Mouse (Mus musculus) naive thymus-derived CD4-positive, alpha-beta T cell, adult 2 months (primary cell): ENCODE data around the gene Phf12.
A peak's percentile ranks its signal among the peaks of the same experiment; 100 is the strongest.

Source experiments
- DNase-seq: peaks from one replicate; pipeline ENCODE4 v3.0.0-alpha.2; 2011; ENCODE audit warnings: low read depth

Phf12 gene

DNA sequence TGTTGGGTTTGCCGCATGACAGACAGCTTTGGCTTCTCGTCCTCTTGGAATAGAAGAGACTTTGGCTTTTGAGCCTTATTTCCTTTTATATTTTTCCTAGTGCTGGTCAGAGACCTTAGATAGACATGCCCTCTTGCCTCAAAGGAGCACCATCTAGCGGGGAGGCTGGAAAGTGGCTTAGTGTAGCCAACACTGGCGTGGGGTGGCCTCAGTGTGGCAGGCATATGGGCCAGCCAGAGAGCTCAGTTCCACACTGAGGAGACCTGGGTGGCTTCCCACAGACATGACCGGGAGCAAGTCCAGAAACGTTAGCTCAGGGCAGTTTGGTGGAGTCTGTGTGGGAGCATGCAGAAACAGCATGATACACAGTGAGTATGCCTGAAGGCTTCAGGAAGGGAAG lies 11.8 kb upstream of the Phf12 start:
- DNase-seq, result no peak

DNA sequence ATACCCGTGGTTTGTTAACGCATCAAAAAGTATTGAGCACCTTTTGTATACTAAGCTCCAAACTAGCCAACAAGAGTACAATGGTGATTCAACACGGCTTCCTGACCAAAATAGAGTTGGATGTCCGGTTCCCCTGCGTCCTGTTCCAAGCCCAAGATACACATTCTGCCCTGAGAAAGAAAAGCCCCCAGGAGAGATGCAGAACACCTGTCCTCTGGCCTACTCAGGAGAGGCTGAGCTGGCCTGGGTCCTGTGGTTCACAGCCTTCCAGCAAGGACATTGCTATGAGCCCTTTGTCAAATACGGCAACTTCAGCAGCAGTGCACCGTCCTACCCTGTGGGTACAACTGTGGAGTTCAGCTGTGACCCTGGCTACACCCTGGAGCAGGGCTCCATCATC lies 9.0 kb upstream of the Phf12 start:
- DNase-seq, result no peak

DNA sequence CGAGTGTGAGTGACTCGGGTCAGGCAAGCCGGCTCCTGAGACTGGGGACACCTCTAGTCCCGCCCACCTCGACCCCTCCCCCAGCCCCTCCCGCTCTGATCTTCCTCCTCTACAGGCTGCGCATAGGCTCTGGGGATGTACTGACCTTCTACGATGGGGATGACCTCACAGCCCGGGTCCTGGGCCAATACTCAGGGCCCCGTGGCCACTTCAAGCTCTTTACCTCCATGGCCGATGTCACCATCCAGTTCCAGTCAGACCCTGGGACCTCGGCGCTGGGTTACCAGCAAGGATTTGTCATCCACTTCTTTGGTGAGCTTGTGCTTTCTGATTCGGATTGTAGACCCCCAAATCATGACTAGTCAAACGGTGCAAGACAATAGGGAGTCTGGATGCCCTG lies 8.2 kb upstream of the Phf12 start:
- no peak for DNase-seq

DNA sequence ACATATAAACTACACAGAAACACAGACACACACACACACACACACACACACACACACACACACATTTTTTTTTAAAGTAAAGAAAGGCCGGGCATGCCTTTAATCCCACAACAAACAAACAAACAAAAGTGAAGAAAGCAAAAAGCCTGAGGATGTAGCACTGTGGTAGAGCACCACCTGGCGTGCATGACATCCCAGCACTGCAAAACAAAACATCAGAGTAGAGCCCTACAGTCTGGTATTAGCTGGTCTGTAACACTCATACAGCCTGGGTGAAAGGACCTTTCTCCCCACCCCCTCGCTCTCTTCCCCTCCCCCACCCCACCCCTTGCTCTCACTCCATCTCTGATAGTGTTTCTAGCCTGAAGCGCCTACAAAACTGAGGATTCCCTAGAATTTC lies 6.7 kb upstream of the Phf12 start:
- no peak for DNase-seq

DNA sequence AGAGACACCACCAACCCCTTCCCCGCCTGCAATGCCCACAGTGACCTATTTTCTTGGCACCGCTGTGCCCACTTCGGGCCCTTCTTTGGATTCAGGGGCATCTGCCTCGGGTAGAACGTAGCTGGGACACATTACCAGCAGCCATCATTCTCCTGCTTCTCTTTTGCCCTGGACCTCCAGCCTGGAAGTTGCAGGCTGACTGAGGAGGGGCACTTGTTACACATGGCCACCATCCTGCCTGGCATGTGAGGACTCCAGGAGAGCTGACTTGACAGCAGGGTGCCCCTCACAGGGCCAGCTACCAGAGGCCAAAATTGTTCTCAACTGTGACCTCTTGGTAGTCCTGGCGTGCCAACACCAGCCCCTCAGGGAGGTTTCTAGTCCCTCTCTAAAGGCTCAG lies 4.4 kb upstream of the Phf12 start:
- DNase-seq, result no peak

DNA sequence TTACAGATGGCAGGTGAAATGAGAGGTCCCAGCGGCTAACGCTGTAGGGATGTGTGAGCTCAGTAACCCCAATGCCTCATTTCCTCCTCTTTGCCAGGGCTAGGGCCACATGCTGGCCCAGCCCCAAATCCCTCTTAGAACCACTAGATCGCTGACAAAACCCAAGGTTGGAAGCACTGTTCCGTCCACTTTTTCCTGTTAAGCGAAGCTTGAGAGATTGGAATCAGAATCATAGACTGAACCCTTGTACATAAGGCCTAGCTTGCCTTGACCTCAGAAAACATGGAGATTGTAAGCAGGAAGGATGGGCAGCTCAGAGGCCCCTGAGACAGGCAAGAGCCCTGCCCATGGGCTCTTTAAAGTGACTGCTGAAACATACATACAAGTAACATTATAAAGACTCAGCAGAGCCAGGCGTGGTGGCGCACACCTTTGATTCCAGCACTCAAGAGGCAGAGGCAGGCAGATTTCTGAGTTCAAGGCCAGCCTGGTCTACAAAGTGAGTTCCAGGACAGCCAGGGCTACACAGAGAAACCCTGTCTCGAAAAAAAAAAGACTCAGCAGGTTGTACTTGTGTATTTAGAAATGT lies 3.2 kb upstream of the Phf12 start:
- DNase-seq, result no peak

DNA sequence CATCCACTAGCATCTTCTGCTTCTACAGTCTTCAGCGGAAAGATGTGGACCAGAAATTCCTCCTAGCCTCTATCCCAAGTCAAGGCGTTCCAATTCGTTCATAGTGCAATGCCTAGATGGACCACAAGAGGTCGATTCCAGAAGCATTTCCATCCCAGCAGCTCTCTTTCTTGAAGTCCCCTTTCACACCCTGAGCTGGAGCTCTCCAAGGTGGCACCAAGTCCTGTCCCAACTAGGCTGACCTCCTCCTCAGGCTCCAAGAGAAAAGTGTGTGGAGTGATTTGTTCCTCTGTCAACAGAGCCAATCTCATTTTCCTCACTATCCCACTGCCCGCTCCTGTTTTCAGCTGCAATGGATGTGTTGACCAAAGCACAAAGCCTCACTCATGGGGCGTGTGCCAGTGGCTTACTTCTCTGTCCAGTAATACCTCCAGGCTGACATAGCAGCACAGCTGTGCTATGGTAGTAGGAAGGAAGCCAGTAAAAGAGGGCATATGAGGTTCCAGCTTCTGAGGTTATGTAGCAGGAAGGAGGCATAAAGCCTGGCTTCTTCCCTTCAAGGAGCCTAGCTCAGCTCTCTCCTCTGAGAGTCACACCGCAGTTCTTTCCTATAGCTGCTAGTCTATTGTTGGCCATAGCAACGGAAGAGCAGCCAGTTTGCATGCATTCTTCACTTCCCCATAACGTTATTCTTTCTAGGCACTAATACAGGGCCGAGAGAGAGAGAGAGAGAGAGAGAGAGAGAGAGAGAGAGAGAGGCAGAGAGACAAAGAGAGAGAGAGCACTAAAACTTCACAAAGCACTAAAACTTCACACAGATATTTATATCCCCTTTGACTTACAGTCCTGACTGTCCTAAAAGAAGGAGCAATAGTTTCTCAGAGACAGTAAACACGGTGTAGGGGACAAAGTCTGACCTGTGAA lies 2.0 kb upstream of the Phf12 start:
- DNase-seq, result peak; percentile 64

DNA sequence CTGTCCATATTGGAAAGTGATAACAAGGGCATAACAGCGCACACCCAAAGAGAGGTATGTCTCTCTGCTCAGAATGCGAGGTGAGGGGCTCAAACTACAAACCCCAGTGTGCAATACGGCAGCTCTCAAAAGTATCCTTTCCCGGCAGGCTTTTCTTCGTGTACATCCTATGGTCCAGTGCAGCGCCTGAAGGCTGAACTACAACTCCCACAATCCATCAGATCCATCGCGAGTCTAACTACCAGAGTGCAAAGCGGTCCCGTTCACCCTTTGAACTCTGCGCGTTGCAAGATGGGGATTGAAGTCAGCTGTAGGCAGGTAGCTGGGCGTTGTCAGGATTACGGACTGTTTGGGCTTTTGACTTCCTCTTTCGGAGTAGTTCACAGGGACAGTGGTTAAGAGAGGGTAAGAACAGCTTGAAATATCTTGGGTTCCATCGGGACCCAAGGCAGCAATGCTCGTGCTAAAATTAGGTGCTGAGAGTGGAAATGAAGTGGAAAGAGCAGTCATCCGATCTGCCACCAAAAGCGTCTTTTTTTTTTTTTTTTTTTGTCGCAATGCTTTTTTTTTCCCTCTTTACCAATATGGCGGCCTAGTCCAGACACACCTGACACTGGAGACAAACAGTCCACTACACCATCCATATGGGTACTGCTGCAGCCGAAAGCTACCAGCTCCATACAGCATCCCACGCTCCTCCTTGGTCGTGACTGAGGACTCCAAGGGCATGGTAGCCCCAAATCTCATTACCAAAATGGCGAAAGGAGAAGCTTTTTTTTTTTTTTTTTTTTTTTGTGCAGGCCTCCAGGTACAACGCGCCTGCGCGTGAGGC lies 729 bp upstream of the Phf12 start:
- DNase-seq, result peak; percentile 98

DNA sequence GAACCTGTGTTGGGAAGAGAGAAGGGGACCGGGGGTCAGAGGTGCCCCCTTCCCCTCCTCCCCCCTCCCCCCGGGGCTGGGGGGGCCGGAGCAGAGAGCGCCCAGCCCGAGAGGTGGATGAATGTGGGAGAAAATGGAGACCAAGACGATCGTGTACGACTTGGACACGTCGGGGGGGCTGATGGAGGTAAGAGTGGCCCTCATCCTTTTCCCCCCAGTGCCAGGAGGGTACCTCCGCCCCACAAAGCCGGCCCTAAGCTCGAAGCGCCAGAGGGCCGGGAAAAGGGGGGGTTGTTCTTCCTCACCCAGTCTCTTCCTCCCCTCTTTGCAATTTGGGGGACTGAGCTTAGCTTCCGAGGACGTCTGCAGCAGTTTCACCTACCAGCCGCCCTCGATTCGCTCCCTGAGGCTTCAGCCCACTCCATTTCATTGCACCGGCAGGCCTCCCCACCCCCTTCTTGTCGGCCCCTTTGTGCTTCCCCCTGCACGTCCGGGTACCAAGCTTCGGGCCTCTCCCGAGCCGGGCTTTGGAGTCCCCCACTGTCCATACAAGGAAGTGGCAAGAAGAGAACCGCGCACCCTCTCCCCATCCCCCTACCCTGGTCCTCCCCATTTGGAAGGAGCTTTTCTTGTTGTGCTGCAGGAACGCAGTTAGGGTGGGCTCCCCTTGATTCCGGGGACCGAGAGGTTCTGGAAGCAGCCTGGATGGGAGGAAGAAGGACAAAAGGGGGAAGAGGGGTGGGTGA lies 810 bp downstream of the Phf12 start:
- DNase-seq, result peak; percentile 67

DNA sequence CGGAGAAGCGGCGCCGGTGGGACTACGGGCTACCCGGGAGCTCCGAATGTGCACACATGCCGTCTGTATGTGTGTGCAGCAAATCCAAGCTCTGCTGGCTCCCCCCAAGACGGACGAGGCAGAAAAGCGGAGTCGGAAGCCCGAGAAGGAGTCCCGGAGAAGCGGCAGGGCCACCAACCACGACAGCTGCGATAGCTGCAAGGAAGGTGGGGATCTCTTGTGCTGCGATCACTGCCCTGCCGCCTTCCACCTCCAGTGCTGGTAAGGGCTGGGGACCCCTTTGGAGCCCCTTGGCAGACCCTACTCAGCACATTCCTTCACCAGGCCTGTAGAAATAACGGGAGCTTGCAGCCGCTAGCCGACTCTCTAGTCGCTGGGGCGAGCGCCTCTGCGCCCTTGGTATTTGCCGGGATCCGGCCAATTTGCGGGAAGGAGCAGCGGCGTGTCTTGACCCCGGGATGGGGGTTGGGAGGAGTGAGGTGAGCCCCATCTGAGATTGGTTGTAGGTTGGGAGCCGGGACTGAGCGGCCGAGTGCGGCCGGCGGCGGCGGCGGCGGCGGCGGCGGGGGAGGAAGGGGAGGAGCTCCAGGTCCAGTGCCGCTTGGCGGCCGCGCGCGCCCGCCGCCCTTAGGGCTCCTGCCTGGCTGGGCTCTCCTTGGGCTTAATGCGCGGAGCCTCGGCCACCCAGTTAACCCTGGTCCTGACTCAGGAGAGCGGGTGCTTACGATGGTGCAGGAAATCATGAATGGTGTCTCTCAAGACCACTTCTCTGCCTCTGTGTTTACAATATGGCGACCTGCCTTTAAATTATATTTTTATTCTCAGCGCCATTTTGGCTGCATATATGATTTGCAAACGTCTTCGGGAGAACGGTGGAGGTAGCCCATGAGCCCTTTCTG lies 1.6 kb downstream of the Phf12 start:
- DNase-seq, result peak; percentile 79

DNA sequence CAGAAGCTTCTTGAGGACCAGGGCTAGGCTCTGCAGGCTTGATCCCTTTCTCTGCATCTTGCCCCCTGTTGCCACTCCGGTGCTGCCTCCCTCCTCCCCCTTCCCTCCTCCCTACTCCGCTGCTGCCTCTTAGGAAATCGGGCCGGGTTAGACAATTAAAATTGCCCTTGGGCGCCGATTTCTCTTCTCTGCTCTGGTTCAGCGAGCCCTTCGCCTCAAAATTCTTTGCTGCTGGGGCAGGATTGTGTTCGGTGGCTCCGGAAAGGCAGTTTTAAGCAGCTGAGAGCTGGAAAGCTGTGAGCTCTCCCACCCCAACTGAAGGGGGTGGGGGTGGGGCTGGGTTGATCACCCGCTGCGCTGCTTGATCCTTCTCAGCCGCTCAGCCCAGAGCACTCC lies 2.3 kb downstream of the Phf12 start:
- DNase-seq, result no peak

DNA sequence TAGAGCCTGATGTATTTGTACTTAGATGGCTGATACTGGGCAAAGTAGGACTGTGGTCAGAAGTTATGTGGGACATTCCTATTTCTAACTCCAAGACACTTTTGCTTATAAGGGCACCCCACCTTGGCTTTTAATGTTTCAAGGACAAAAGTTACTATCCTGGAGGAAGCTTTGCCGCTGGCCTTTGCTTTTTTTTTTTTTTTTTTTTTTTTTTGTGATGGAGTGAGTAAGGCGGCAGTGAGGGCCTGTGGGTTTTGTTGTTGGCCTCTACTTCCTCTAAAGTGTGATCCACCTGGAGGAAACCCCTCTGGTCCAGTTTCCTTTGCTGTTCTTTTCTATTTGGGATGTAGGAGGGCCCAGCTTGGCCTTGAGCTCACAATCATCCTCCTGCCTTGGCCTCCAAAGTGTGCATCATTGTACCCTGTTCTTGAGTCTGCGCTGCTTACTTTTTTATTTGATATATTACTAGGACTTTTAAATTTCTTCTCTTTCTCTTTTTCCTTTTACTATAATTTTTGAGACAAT lies 3.0 kb downstream of the Phf12 start:
- DNase-seq, result no peak

DNA sequence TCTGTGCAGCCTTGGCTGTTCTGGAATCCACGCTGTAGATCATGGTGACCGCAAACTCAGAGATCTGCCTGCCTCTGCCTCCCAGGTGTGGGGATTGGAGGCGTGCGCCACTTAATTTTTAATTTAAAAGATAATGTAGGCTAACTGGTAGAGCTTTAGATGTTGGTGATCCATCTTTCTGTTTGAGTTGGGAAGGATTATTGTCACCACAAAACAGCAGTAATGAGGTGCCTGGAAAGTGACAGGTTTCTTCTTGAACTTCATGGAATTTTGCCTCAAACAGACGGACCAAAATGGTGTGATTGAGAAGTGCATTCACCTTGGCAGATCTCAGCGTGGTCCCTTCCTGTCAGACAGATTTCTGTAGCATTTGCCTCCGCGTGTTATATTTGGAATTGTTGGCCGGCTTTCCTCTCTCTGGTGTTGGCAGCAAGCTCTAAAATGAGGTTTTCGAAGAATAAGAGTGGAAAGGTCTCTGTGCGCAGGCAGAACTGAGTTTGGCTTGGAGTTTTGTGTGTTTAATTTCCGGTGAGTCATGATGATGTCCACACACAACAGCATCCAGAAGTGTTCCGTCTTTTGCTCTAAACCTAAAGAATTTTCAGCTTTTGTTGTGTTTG lies 6.6 kb downstream of the Phf12 start:
- DNase-seq, result no peak

DNA sequence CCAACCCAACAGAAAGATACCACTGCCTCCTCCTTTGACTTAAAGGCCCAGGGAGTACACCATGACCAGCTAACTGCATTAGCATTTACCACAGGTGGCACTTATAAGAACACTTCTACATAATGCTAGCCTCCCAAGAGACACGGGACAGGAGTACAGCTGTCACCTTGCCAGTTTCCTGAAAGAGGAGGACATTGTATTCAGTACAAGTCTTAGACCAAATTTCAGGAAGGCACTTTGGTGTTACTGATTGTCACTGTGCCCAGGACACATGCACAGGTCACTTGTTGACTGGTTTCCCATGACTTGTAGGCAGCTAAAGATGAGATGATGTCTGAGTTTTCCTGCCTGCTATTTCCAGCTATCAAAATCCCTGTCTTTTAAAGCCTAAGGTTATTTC lies 13.0 kb downstream of the Phf12 start:
- no peak for DNase-seq

DNA sequence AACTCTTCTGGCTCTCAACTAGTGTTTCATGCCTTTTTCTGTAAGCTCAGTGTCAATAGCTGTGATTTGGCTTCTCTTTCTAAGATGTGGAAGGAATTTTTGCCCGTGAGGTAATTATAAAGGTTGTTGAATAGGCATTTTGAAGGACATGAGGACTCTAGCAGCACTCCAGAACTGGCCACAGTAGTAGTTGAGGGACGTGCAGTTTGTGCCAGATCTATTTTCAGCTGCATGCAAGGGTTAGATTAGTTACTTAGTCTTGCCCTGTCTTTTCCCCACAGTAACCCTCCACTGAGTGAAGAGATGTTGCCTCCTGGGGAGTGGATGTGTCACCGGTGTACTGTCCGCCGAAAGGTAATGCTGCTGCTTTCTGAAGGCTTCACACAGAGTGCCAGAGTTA lies 23.9 kb downstream of the Phf12 start:
- no peak for DNase-seq

DNA sequence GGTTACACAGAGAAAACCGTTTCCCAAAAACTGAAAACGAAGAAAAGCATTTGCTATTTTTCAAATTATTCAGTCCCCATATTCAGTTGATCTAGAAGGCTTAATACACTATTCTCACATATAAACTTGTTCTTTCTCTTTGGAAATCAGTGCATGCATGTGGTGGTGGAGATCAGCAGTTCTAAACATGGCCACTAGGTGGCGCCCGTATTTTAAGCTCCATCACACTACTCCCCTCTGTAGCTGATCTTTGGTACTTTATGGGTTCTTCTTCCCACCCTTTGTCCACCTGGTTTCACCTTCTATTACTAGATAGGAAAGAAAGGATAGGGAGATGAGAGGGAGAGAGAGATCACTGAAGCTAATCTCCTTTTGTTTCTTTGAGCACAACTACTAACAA lies 37.1 kb downstream of the Phf12 start:
- DNase-seq, result peak; percentile 89

DNA sequence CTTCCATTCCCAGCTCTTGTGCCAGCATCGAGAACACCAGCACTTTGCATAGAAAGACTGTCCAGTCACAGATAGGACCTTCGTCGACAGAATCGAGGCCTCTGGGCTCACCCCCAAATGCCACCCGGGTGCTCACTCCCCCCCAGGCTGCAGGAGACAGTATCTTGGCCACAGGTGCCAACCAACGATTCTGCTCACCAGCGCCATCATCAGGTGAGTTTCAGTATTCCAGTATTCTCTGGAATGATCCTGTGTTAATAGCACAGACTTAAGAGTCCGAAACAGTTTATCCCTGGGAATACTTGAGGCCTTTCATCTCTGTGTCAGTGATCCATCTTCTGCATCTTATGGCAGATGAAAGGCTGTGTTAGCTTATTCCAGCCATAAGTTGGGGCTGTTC lies 41.1 kb downstream of the Phf12 start:
- DNase-seq, result peak; percentile 71

DNA sequence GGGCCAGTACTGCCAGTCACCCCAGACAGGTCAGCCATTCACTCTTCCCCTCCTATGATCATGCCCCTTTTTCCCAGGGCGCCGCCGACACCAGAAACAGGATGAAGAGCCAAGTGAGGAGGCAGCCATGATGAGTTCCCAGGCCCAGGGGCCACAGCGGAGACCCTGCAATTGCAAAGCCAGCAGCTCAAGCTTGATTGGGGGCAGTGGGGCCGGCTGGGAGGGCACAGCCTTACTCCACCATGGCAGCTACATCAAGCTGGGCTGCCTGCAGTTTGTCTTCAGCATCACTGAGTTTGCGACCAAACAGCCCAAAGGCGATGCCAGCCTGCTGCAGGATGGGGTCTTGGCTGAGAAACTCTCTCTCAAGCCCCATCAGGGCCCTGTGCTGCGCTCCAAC lies 46.7 kb downstream of the Phf12 start:
- no peak for DNase-seq

DNA sequence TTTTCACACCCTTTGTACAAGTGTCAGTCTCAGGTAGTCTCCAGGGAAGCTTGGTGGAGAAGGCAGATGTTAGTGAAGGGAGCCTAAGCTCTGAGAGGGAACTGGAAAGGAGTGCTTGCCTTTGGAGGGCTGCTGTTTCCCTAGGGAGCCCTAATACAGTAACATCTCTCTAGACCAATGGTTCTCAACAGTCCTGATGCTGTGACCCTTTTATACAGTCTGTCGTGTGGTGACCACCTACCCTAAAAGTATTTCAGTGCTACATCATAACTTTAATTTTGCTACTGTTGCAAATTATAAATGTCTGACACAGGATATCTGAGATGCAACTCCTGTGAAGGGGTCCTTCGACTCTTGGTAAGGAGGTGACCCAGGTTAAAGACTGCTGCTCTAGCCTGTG lies 48.0 kb downstream of the Phf12 start:
- no peak for DNase-seq

DNA sequence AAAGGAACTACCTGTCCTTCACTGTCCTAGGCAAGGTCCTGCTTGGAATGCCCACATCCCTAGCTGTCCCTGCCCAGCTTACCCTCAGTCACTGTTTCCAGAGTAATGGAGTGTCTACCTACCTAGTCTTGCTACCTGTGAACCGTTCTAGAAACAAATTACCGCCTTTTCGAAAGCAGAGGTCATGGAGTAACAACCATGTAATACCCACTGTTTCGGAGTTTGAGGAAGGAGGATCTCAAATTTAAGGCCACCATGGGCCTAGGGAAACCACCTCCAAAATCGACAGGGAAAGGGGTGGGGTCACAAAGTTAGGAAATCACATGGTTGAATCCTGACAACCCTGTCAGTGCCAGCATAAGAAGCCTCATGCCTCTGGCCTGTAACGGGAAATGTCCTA lies 48.8 kb downstream of the Phf12 start:
- DNase-seq, result no peak
